Mouse (Mus musculus): ENCODE data around the gene Rab4a.

The Rab4a gene

GRCm38 (mm10) chr8:123847546-123847945 lies 41.8 kb downstream of the Rab4a start:
- DNase-seq (ENCODE audit: low read depth) = no peak

DNA sequence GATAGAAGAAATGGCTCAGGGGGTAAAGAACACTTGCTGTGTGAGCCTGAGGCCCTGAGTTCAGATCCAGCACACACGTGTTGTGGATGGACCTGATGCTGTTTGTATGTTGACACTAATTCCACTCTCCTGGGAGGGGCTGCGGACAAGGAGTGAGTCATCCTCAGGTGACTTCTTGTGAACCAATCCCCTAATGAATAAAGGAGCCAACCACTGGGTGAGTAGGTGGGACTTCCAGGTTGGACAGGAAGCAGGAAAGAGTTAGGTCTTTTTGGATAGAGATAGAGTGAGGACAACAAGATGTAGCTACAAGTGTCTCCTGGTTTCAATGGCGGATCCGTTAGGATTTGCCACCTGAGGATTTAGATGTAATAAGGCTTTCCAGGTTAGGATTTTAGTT lies 43.6 kb downstream of the Rab4a start:
- DNase-seq (ENCODE audit: low read depth) = no peak

DNA sequence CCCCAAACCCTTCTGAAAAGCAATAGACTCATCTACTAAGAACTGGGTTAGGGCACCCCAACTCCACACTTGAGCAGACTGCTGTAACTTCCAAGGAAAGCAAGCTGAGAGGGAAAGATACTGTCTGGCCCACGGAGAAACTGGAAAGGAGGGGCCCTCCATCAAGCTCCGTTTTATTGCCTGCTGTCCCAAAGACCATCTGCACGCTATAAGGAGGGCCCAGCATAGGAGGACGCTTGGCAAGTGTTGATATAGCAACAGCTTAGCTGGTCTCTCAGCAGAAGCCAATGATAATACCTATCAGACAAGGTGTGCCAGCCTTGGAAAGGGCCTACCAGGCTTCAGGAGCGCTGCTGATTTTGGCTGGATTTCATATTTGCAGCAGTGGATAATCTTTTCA lies 45.8 kb downstream of the Rab4a start:
- no peak for DNase-seq (ENCODE audit: low read depth)

DNA sequence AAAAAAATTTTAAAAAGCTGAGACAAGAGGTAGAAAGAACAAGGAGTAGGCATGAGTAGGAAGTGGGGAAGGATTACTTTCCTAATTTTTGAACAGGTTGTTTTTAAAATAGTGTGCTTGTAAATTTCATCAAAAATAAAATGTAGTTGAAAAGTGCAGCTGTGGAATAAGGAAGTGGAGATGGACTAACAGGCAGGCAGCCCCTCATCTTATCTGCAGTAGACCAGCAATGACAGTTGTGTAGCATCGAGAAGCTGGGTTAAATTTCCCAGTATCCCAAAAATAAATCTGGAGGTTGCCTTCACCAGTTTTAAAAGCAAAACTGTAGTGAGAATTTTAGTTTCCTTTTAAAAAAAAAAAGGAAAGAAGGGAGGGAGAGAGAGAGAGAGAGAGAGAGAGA lies 48.5 kb downstream of the Rab4a start:
- no peak for DNase-seq (ENCODE audit: low read depth)

DNA sequence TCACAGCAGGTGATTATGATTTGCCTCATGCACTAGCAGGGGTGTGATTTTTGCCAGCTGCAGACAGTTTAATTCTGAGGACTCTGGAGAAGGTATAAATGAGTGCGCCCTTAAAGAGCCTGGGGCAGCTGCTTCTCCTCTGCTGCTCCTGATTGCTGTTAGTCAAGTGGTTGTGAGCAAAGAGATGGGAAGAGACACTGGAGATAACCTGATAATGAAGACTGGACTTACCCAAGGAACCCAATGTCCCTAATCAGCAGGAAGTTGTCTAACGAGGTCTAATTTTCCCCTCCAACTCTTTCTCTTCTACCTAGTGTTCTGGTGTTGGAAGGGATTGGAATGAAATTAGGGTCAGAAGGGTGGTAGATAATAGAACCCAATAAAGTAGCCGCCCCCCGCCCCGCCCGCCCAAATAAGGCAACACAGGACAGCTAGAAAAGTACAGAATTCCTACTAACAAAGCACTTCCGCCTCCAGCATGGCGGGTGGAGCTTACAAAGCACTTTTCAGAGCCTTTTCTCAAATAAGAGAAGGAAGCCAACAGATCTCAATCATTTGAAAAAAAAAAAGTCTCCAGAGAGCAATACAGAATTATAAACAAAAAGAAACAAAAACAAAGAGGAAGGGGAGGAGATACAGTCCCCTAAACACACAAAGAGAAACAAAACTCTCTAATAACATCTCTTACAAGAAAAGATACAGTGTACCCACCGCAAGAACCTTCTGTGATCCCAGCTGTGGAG lies 49.1 kb downstream of the Rab4a start:
- no peak for DNase-seq (ENCODE audit: low read depth)

GRCm38 (mm10) chr8:123857361-123857760 lies 51.6 kb downstream of the Rab4a start:
- no peak for DNase-seq (ENCODE audit: low read depth)

DNA sequence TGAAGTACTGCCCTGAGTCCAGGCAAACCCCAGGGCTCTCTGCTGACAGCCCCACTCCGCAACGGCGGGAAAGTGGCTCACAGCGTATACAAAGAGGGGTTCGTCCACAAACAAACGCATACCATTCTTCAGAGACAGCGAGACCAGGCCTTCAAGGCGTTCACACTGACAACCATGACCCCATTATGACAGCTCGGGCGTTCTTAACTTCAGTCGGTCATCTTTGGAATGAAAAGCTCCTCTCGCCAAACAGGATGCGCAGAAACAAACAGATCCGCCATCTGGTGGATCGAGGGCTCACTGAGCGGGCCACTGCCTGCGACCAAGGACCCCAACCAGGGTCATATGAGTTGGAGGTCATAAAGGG lies 52.8 kb downstream of the Rab4a start:
- no peak for DNase-seq (ENCODE audit: low read depth)

DNA sequence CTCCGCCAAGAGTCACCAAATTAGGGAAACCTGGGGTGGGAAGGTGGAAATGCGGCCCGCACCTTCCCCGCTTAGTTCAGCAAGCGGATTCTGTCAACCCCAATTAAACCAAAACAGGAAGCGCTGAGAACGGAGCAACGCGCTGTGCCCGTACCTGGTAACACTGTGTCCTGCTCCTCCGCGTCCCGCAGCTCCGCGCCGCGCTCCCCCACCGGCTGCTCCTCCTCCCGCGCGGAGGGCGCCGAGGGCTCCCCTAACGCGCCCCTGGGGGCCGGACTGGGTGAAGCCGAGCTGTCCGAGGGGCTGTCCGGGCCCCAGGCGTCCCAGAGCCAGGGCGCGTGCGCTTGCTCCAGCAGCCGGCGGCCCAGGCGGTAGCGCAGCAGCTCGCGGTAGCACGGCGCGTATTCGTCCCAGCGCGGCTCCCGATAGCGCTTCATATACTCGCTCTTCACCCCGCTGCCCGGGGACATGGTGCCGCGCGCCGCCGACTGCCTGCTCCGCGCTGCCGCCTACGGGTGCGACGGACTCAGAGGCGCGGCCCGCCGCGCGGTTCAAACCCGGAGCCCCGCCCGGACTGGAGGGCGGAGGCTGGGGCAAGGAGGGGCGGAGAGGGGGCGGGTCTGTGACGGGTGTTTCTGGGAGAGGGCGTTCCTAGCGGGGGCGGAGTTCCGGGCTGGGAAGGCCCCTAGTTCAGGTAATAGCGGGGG lies 53.3 kb downstream of the Rab4a start:
- DNase-seq (ENCODE audit: low read depth) = peak; percentile 98

GRCm38 (mm10) chr8:123859648-123860259 lies 54.0 kb downstream of the Rab4a start, which contains the start of gene Ccsap:
Gene Ccsap, minus strand, starts transcription at chr8:123860209.
- DNase-seq (ENCODE audit: low read depth) = no peak

- DNase-seq (ENCODE audit: low read depth) = no peak
These were observed 54.6 kb downstream of the Rab4a start for GRCm38 (mm10) chr8:123860386-123860785.

DNA sequence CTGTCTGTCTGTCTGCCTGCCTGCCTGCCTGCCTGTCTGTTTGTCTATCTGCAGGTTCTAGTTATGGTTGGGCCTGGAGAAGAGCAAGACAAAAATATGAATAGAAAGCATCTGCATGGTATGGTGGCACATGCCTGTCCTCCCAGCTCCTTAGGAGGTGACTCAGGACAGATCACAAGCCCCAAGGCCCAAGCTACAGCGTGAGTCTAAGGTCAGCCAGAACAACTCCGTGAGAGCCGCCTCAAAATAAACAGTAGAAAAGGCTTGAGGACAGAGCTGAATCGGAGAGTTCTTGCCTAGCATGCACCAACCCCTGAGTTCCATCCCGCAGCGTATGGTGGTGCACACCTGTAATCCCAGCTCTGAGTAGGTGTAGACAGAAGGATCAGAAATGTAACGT lies 60.0 kb downstream of the Rab4a start:
- no peak for DNase-seq (ENCODE audit: low read depth)

DNA sequence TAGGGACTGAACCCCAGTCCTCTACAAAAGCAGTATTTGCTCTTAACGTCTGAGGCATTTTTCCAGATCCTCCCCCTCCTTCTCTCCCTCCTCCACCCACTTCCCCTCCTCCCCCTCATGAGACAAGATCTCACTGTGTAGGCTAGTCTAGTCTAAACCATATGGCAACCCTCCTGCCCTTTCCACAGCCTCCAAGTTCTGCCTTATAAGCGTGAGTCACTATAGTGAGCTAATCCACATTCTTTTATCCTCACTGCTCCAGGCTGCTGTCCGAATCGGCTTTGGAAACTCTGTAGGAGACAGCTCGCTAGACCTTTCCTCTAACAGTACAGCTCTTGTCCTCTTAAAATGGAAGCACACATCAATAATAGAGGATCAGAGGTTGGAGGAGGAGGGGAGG lies 61.2 kb downstream of the Rab4a start:
- DNase-seq (ENCODE audit: low read depth) = no peak

DNA sequence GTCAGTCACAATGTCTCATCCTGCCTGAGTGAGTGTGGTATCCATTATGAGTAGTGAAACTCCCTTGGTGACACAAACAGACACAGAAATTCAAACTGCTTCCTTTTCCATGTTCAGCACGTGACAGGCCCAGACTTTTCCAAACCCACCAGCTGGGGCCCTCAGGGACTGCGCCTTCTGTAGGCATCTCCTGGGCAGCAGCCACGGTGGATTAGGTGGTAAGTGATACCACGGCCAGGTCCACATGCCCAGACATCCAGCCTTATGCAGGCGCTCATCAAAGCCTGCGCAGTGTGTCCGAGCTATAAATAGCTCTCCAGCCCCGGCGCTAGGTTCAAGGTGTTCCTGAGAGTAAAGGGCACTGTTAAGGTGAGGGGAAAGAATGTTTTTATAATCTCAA lies 66.3 kb downstream of the Rab4a start:
- DNase-seq (ENCODE audit: low read depth) = no peak

DNA sequence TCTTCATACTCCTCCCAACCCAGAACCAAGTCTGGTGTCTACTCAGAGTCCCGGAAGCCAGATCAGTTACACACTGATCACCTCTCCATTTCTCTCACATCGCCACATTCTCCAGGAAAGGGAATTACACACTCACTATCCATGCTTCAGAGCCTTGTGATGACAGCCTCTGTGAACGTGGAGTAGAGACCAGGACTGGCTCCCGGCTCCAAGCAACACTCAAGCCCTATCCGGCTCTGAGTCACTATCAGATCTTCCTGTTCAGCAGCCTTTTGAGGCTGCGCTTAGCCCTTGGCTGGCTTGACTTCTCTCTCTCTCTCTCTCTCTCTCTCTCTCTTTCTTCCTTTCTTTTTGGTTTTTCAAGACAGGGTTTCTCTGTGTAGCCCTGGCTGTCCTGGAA lies 67.6 kb downstream of the Rab4a start:
- DNase-seq (ENCODE audit: low read depth) = no peak

DNA sequence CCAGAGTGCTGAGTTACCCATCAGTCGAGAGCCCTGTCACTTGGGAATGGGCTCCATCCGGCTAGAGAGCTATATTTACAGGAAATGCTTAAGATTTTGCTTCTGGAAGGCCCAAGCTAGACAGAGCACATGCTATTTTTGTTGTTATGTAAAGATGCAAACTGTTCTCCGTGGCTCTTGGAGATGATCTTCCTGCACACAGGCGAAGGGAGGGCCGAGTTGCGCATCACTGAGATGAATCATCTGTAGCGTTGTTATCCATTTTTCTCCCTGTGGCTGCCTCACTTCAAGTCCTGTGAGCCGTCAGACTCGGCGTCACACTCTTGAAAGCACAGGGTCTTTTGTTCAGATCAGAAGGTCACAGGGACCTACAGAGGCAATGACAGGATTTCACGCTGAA lies 68.5 kb downstream of the Rab4a start:
- DNase-seq (ENCODE audit: low read depth) = no peak

DNA sequence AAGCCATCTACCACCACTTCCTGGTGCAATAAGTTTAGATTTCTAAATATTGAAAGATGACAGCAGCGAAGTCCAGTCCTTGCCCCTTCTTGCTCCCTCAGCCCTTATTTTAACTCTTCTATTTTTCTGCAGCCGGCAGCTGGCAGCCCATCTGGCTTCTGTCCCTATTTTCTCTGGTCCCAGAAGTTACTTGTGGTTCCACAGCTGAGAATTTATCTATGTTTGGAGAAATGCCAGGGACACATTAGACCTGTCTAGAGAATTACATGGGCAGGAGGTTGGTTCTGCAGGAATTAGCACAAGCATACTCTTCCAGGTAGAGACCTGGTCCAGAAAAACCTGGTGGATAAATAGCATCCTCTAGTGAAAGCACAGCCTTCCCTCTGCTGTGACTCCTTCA lies 72.1 kb downstream of the Rab4a start:
- DNase-seq (ENCODE audit: low read depth) = no peak

GRCm38 (mm10) chr8:123880271-123880670 lies 74.5 kb downstream of the Rab4a start:
- no peak for DNase-seq (ENCODE audit: low read depth)

DNA sequence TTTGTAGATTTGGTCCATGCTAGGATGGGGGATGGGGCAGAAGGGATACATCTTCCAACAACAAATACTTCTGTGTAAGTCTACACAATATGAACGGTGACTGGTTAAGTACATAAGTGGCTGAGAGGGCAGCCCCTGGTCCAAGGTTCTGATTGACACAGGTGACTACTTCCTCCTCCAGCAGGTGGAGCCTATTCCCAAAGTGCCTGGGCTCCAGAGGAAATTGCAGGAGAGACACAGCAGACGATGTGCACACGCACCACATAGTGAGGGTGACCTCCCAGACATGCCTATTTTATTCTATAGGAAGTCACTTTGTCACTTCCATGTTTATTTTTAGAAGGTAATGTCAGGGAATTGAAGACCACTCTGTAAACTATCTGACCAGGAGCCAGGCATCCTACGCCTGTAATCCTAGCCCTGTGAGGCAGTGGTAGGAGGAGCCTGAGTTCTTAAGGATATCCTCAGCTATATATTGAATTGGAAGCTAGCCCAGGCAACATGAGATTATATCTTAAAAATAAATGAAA lies 75.1 kb downstream of the Rab4a start:
- no peak for DNase-seq (ENCODE audit: low read depth)

GRCm38 (mm10) chr8:123882412-123882811 lies 76.6 kb downstream of the Rab4a start:
- no peak for DNase-seq (ENCODE audit: low read depth)

GRCm38 (mm10) chr8:123883094-123883493 lies 77.3 kb downstream of the Rab4a start:
- DNase-seq (ENCODE audit: low read depth) = no peak
